Mouse (Mus musculus) left cerebral cortex, postnatal 14 days (tissue): ENCODE measurements at regions not wholly inside any gene's neighbourhood (a gene's known extent, or its start where the extent isn't known, plus 50 kb on each side); places are given as distances from the start of the nearest gene placed in this dataset.

Source experiments
- DNase-seq, 2 experiments: peaks; one replicate each; pipeline ENCODE4 v3.0.0; 2021 to 2022; ENCODE audit warnings: low spot score in 2 of 2, mixed read lengths in 1 of 2
- intact Hi-C: fragments of 180-260 bp; cut with DNase I; formaldehyde crosslinking; loops from one replicate; pipeline ENCODE4 v1.15.1; 2025

DNA sequence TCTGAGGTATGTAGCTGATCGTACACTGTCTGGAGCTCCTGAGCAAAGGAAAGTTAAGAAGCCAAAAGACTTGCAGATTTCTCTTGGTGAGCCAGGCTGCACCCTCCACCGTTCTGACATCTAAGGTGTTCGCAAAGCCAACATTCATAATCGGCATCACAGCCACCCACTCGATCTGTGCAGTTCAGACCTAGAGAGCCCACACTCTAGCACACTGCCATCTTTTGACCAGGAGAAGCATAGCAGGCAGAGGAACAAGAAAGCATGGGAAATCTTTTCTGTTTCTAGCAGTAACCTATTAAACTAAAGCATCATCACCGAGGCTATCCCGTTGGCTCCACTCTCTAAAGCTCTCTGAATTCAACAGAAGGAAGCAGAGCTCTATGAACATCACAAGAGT lies 59.2 kb downstream of the Areg start:
- intact Hi-C loops: loop anchor here (10.0 kb wide), 1 partner anchor 224 kb away; no protein-coding TSS in a partner anchor
- DNase-seq: peak; percentile 21 to 37

DNA sequence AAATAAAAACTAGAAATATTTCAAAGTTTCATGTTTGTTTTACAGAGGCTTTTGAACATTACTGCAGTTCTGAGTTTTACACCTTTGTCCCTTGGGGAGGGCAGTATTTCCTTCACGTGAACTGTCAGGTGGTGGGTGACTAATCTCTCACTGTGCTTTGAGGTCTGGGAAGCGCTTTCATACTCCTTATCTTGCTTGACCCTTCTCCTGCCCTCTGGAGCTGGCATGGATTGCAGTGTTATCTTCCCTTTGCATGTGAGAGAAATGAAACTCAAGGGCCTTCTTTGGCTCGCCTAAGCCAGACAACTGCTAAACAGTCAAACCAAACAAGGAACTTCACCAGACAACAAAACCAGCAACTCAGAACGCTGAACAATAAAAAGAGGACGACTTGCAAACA lies 61.0 kb downstream of the Areg start:
- DNase-seq: no peak
- intact Hi-C loops: no loop called here

DNA sequence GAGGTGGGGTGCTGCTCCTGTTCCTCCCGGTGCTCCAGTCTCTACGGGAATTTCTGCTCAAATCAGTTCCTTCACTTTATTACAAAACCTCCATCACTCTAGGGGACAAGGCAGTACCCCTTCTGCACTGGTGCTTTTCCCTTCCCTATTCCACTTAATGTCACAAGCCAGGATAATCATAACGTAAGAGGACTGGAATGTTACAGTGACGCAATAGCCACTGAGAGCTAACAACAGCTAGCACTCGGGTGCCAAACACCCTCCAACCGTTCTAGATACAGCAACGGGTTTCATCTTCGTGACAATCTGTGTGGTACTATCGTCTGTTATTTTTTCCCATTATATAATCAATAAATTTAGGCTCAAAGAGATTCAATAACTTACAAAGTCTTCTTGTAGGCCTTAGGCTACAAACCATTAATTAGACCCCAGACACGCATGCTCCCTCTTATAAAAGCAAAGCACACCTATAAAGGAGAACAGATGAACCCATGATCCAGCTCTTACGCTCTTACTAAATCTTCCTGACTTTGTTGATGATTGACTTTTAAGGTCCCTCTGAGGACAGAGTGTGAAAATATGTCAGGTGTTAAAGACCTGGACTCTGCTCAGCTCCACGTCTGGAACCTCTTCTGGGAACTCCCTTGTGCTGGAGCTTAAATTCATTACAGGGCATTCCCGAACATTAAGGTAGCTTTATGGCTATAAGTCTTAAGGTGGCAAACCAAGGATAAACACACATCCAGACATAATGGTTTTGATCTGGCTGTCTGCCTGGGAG lies 65.0 kb downstream of the Areg start:
- DNase-seq: no peak
- intact Hi-C loops: no loop called here

DNA sequence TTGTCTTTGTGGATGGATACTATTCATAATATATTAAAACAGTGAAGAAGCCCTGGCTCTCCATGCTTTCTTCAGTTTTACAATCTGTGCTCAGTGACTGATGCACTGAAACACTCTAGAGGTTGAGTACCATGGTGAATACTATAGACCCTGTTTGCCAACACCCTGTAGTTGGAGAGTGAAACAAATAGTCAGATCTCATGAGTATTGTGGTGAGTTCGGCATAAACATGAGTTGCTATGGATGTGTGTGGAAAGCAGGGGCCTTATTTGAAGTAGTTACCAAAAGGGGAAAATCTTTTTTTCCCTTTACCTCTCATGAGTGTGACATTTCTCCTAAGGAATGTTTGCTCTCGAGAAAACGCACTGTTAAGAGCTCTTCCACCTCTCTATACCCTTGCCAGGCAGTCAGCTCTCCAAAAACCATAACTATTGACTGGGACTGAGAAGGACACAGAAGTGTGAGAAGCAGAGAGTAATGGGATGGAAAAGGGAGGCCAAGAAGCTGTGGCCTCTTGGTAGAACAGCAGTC lies 66.0 kb downstream of the Areg start:
- intact Hi-C loops: no loop called here
- no peak for DNase-seq

DNA sequence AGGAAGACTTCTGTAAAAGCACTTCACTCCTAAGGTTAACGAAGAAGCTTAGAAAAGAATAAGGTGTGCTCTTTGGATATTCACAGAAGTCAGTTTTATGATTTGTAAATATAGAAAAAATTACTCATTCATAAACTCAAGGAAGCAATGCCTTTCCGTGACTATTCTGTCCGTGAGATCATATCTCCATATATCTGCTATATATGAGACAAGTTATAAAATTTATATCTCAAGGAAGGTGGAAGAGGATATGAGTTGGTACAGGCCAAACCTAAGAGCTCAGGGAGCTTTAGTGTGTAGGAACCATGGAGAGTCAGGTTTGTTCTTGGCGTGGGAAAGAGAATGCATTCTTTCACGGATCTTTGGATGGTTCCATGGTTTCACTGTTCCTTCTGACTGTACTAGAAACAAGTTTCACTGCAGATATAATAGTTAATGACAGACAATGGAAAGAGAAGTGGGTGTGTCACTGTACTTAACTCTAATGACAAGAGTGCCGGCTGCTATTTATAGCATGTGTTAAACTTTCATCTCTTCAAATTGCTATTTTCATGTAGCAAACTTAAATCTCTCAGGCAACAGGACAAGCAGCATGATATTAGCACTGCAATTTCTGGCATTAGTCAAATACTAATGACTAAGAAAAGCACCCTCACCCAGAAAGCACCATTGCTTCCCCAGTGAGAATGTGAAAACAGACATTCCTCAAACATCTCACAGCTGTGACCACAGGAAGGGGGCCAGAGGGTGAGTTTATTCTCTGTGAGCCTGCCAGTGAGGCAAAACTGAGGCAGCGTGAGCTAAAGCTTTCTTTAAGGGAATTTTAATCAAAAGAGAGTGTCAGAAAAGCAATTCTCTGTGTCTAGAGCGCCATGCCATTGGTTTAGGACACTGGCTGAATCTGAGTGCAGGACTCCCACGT lies 67.4 kb downstream of the Areg start:
- intact Hi-C loops: no loop called here
- DNase-seq: peak in 1 of 2 experiments; percentile 4

DNA sequence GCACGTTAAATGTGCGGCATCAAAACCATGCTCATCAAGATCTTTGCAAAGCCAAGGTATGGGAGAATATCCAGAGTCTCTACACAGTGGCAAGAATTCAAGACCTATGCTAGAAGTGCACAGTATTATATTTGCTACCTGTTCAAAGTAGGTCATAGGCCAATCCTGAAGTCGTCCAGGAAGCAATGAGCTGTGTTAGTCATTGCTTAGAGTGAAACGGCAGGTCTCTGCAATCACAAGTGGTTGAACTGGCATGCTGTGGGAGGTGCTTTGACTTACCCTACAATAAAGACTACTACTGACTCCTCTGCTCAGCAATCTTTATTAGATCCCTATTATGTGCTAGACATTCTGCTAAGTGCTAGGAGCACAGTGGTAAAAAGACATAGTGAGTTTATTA lies 80.8 kb downstream of the Areg start:
- intact Hi-C loops: no loop called here
- no peak for DNase-seq

DNA sequence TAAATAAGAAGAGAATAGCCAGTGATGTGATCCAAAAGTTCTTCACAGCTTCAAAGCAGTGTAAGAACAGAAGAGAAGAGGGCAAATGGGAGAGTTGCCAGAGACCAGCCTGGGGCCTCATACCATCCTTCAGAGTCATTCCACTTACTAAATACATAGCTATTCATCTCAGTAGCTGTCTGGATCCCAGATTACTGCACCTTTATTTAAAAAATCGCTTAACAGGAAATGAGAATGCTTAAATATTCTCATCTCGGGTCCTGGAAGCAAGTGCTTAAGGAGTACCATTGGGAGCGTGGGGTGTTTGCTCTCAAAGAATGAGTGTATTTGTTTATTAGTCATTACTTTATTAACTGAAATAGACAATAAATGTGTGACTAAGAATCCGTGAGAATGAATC lies 102.3 kb downstream of the Areg start:
- DNase-seq: no peak
- intact Hi-C loops: no loop called here

DNA sequence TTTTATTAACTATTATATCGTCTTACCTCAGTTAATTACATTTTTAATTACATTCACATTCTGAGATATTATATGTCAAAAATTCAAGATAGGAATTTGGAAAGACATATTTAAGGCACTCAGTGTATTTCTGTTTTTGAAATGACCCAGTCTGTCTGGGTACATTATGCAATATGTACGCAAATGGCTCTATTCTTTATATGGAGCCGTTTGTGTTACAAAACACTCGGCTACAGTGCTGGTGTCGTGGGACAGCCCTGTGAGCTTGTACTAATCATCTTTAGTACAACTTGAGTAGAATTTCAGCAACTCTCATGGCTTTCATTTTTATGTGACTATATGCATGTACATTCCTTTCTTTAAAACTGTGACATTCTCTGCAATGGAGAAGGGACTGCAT lies 108.0 kb downstream of the Areg start:
- intact Hi-C loops: no loop called here
- no peak for DNase-seq

DNA sequence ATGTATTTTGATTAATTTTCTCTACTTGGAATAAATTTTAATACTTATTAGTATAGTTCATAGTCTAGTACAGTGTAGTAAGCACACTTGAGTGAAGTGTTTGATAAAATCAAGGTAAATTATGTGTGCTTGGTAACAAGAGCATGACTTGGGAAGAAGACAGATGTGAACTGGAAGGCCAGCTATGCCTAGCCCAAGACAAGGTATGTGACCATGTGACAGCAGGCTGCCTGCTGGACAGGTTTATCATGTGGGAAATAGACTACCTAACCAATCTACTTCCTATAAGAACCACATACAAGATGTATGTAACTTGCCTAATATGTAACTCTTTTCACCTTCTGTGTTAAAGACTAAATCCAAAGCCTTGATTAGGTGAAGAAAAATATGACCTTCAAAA lies 122.5 kb downstream of the Areg start:
- DNase-seq: no peak
- intact Hi-C loops: no loop called here

DNA sequence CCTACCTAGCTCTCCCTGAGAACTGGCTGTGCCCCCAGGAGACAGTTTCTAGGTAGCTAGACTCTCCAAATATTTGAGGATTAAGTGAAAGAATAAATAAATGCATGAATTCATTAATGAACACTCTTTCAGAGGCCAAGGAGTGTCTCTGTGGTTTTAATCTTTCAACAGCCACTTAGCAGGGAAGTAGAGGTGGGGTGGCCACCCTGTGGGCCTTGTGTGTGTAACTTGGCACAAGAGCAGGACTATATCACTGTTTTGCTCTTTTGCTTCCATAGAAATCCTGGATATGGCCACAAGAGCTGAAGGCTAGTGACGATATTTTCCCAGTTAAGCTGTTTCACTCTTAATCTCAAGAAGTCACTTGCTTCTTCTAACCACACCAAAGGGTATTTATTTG lies 123.1 kb downstream of the Areg start:
- no peak for DNase-seq
- intact Hi-C loops: no loop called here

DNA sequence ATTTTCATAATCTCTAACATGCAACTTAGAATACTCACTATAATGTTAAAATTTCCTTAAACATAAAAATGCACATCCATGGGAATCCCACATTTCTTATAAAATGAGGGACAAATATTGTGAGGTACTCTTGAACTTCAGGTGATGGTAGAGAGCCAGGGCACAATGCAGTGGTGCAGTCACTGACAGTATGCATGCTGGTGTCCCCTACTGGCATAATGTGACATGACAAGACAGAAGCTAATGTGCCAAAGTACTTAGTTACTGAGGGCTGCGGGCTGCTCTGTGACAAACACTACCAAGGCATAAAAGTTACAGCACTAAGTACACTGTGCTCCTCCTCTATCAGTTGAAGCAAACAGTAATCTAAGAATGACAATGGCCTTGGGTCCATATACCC lies 131.3 kb downstream of the Areg start:
- intact Hi-C loops: no loop called here
- no peak for DNase-seq

DNA sequence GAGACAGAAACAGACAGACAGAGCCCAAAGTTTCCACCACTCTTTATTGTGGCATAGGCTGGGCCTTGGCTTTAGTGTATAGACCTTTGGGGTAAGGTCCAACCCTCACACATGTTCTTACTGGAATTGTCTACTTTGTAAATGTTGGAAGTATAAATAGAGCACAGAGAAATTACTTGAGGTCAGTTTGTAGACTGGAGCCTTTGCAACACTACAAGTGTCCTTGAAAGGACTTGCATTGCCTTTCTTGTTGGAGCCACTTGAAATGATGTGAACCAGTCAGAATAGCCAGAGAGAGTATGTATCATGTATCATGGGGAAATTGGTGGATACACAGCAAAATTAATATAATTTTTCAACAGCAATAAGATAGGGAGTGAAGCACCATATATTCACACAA lies 131.4 kb downstream of the Btc start:
- intact Hi-C loops: no loop called here
- no peak for DNase-seq

DNA sequence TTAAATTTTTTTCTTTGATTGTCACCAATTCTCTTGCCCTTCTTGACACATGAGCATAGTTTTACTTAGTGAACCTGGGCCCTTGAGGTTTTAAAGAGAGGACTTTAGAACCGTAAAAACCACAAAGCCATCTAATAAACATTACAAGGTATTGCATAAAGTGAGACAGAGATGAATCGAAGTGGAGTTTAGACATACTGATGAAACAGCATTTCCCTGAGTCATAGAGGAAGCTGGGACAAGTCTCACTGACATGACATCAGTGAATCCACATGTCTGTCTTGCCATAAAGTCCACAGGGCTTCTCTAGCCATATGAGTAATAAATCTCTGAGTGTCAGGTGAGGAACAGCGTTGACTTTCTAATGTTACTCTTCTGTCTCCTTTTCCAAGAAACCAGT lies 128.4 kb downstream of the Btc start:
- DNase-seq: no peak
- intact Hi-C loops: no loop called here

DNA sequence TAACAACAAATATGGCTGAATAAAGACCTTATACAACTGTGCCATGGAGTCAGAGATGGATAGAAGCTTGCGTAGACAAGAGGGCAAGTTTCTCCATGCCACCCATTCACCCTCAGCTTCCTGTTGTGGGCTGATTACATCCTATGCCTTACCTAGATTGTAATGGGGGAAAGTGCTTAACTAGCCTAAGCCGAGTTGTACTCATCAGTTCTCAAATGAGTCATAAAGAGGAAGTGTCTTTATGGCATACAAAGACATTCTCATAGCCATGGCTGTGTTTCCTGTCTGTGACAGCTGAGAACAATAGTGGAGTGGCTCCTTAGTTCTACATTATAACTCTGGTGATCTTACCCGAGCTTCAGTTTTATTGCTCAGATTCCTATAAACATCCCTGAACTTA lies 124.3 kb downstream of the Btc start:
- no peak for DNase-seq
- intact Hi-C loops: no loop called here

DNA sequence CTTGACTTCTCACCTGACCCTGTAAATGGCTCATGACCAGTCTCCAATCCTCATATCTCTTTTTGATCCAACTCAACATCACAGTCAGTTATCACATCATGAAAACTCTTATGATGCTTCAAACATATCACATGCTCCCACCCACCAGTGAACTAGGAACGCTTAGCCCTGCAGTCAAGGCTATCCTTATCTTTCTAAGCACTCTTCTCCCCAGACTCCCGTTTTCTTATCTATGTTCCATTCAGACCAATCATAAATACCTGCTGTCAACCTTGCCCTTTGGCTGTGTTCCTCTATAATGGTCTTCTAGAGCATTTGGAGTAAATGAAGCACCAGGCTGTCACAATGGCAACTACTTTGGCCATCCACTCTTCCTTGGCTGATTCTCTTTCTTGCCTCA lies 123.3 kb downstream of the Btc start:
- DNase-seq: no peak
- intact Hi-C loops: no loop called here

DNA sequence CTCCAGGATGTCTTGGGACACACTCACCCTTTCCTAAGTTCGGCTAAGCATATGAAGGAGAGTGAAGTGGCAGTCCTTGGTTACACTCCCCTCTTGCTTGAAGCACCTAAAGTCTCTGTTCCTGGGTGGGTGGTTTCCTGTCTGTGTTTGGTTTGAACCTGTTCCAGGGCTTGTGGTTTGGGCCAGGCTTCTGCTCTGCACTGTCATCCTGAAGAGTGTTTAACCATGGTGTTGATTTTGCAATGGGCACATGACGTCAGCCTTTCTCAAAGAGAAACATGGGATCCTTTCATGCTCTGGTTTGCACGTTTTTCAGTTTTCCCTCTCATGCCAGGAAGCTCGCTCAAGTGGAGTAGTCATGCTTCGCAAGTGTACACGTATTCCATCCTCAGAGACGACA lies 119.8 kb downstream of the Btc start:
- intact Hi-C loops: no loop called here
- no peak for DNase-seq

DNA sequence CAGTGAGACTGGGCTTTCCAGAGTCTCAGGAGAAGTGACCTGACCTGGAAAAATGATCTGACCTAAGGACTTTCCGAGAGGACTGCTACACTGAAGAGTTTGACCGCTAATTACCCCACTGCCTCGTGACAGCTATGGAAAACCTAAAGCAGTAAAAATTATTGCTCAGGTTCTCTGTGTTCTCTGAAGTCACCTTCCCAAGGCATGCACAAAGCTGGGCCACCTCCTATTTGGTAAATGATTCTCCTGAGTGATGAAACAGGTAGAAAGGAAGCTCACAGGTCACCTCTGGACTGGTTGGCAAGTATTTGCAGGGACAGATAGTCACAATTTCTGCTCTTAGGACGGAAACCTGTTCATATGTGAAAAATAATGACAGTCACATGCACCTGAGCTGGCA lies 109.7 kb downstream of the Btc start:
- DNase-seq: no peak
- intact Hi-C loops: no loop called here

DNA sequence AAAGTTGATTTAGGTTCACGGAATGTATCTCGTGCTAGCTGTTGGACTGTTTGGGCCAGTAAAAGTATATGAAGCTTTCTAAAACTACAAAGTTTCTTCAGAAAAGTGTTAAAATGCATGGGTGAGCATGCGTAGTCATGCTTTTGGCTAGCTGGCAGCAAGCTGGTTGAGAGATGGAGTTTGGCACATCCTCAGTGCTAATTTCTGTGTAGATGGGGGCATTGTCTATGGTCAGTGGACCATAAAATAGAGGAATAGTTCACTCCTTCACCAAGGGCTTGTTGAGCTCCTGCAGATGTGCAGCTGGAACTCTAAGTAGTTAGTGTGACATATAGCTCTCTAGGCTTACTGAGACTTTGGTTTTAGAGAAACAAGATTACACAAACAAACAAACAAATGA lies 107.8 kb downstream of the Btc start:
- intact Hi-C loops: no loop called here
- no peak for DNase-seq

DNA sequence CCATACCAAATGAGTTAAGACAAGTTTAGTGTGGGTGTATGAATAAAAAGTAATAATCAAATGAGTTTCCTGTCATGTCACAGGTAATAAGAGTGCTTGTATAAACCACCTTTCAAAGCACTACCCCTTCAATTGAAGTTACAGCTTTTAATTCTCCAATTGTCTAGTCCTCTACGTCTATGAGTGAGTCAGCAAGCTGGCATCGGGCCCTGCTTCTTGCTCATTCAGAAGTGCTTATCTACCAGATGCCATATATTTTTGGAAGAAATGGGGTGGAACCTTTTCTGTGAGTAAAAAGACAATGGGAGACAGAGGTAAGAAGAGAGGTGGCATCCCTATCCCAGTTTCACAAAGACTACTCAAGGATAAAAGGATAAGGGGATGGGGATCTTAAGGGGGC lies 105.7 kb downstream of the Btc start:
- intact Hi-C loops: no loop called here
- peak; percentile 37 to 40 for DNase-seq

DNA sequence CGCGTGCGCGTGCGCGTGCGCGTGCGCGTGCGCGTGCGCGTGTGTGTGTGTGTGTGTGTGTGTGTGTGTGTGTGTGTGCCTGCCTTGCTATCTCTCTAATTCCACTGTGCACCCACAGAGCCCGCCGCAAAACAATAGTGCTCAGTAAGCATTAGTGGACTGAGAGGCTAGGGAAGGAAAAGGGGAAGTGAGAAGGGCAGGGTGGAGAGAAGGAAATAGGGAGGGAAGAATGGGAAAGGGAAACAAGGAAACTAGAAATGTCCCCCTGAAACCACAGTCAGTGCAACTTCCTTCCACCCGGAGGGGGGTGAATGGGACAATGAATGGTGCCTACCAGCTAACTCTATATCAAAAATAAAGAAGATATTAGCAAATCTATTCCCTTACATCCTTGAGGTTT lies 100.7 kb downstream of the Btc start:
- DNase-seq: no peak
- intact Hi-C loops: loop anchor here (10.0 kb wide), 1 partner anchor 643 kb away; no protein-coding TSS in a partner anchor

DNA sequence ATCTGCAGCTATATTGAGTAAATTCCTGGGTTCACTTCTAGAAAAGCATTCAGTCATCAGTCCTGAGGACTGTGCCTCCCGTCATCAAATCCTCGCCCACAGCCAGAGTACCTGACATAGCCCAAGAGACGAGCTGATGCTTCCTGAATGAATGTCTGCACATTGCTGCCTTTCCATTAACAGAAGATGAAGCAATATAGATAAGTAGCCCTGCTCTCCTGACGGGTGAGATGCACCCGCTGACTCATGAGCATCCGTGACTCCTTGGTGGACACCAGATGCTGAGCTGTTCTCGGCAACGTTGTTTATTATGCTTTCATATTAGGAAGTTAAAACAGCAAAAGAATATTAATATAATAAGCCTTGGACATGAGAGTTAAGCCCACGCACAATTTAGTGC lies 99.9 kb downstream of the Btc start:
- no peak for DNase-seq
- intact Hi-C loops: loop anchor here (10.0 kb wide), 1 partner anchor 642 kb away; no protein-coding TSS in a partner anchor
